In genomic region chr11:83426964-83427363, GRCm38 (mm10) we compare ENCODE assay signal across 9 mouse cellular contexts. TPM values are rescaled to one million over a fixed set of nuclear protein-coding genes. Genes with fewer than 3 reads are reported as not detected.
DNase-seq lines count a peak whose midpoint lies in the region; ATAC-seq and TF ChIP-seq lines count a peak whose summit lies in the region.
"Had no signal": no experiment of that assay in that cellular context is flagged by ENCODE, and none has a peak within 500 bp of the region (broad histone marks: within the 10 kb centered on the region; RNA-seq: fewer than 3 reads in every experiment).

No protein-coding gene starts in this region.

- H3K36me3 ChIP-seq in forebrain, embryonic 16.5 days (ENCODE audit: control insufficient read depth, insufficient read depth) = no peaks in the 10 kb centered on the region
- H3K36me3 ChIP-seq in forebrain, embryonic 12.5 days (replicated peaks) = no peaks in the 10 kb centered on the region
- H3K36me3 ChIP-seq in thymus, adult 2 months (ENCODE audit: control insufficient read depth, insufficient read depth, low read length) = no peaks in the 10 kb centered on the region
- no peaks in the 10 kb centered on the region for H3K36me3 ChIP-seq in liver, embryonic 16.5 days (ENCODE audit: control insufficient read depth, insufficient read depth)
- no peaks in the 10 kb centered on the region for H3K36me3 ChIP-seq in midbrain, embryonic 16.5 days (ENCODE audit: control insufficient read depth, insufficient read depth, low read length)

- no peak overlapping the region for H3K27ac ChIP-seq in forebrain, embryonic 16.5 days (ENCODE audit: low read length)
- H3K27ac ChIP-seq in forebrain, embryonic 12.5 days = no peak overlapping the region
- no peak overlapping the region for H3K27ac ChIP-seq in thymus, adult 2 months (ENCODE audit: control insufficient read depth, insufficient read depth, low read length)
- no peak overlapping the region for H3K27ac ChIP-seq in liver, embryonic 16.5 days (ENCODE audit: low read length)
- H3K27ac ChIP-seq in midbrain, embryonic 16.5 days (ENCODE audit: low read length) = no peak overlapping the region

- TF ChIP-seq POLR2A in thymus, adult 2 months (IDR thresholded peaks at IDR 0.05; ENCODE audit: control insufficient read depth, extremely low read depth, insufficient read depth, low read length, poor library complexity) = no peak

- H3K9ac ChIP-seq in forebrain, embryonic 16.5 days (replicated peaks; ENCODE audit: low read depth, low read length) = no peak overlapping the region
- H3K9ac ChIP-seq in forebrain, embryonic 12.5 days = no peak overlapping the region
- no peak overlapping the region for H3K9ac ChIP-seq in liver, embryonic 16.5 days (ENCODE audit: low read depth, low read length)
- no peak overlapping the region for H3K9ac ChIP-seq in midbrain, embryonic 16.5 days (ENCODE audit: low read depth, low read length)

- H3K27me3 ChIP-seq in forebrain, embryonic 16.5 days (replicated peaks; ENCODE audit: control insufficient read depth, insufficient read depth, low read length) = 0 out of 2 replicates have a peak, but pooled peaks cover 5% of the 10 kb centered on the region
- H3K27me3 ChIP-seq in forebrain, embryonic 12.5 days = peaks cover 45% of the 10 kb centered on the region
- H3K27me3 ChIP-seq in thymus, adult 2 months (ENCODE audit: control insufficient read depth, insufficient read depth, low read length) = no peaks in the 10 kb centered on the region; the same call in 1 of the 2 replicates
- H3K27me3 ChIP-seq in liver, embryonic 16.5 days (ENCODE audit: control insufficient read depth, insufficient read depth, low read depth, low read length) = peaks cover 20% of the 10 kb centered on the region
- H3K27me3 ChIP-seq in midbrain, embryonic 16.5 days (ENCODE audit: control insufficient read depth, insufficient read depth, low read depth, low read length) = peaks cover 6% of the 10 kb centered on the region; the same call in 1 of the 2 replicates

- H3K9me3 ChIP-seq in forebrain, embryonic 16.5 days (ENCODE audit: control insufficient read depth, low read length) = no peaks in the 10 kb centered on the region
- H3K9me3 ChIP-seq in forebrain, embryonic 12.5 days = no peaks in the 10 kb centered on the region
- no peaks in the 10 kb centered on the region for H3K9me3 ChIP-seq in liver, embryonic 16.5 days (replicated peaks; ENCODE audit: control insufficient read depth, low read length)
- no peaks in the 10 kb centered on the region for H3K9me3 ChIP-seq in midbrain, embryonic 16.5 days (replicated peaks; ENCODE audit: control insufficient read depth, low read length, poor library complexity, severe bottlenecking)

- no peaks in the 10 kb centered on the region for H3K4me1 ChIP-seq in forebrain, embryonic 16.5 days (replicated peaks; ENCODE audit: control insufficient read depth, insufficient read depth, low read length)
- H3K4me1 ChIP-seq in forebrain, embryonic 12.5 days = no peaks in the 10 kb centered on the region
- peaks cover 7% of the 10 kb centered on the region; the same call in 1 of the 2 replicates for H3K4me1 ChIP-seq in thymus, adult 2 months (replicated peaks; ENCODE audit: control insufficient read depth, insufficient read depth, low read length)
- H3K4me1 ChIP-seq in liver, embryonic 16.5 days (ENCODE audit: control insufficient read depth, low read depth, low read length) = no peaks in the 10 kb centered on the region; the same call in 1 of the 2 replicates
- H3K4me1 ChIP-seq in midbrain, embryonic 16.5 days (ENCODE audit: control insufficient read depth, insufficient read depth, low read length) = no peaks in the 10 kb centered on the region

- DNase-seq in thymus, adult 2 months = no peak
- DNase-seq in thymus, postnatal 10 days (ENCODE audit: low spot score in 2 of 2) = no peak
- DNase-seq in gastrocnemius, postnatal 10 days = no peak
- no peak for DNase-seq in cerebellum, postnatal 14 days
- DNase-seq: cerebellum, adult 8-10 months had no signal

- 54% methylated on average over 17 of the region's 17 CpGs for WGBS in forebrain, embryonic 16.5 days
- WGBS in forebrain, embryonic 12.5 days = 46% methylated on average over 17 of the region's 17 CpGs
- 5% methylated on average over 17 of the region's 17 CpGs for WGBS in thymus, adult 2 months
- 8% methylated on average over 17 of the region's 17 CpGs for WGBS in liver, embryonic 16.5 days (ENCODE audit: insufficient replicate concordance)
- 43% methylated on average over 17 of the region's 17 CpGs for WGBS in midbrain, embryonic 16.5 days

- no peak overlapping the region for H3K4me3 ChIP-seq in forebrain, embryonic 16.5 days (replicated peaks; ENCODE audit: low read length)
- H3K4me3 ChIP-seq in forebrain, embryonic 12.5 days (replicated peaks) = no peak overlapping the region
- H3K4me3 ChIP-seq in thymus, adult 2 months (ENCODE audit: control insufficient read depth, insufficient read depth, low read length) = peak overlapping the region; percentile 1; the same call in 1 of the 2 replicates
- no peak overlapping the region for H3K4me3 ChIP-seq in liver, embryonic 16.5 days (ENCODE audit: low read depth, low read length)
- H3K4me3 ChIP-seq in midbrain, embryonic 16.5 days (ENCODE audit: low read depth, low read length) = no peak overlapping the region

- no peak for TF ChIP-seq CTCF in thymus, adult 2 months (IDR thresholded peaks at IDR 0.05; ENCODE audit: borderline replicate concordance, control insufficient read depth, extremely low read depth, insufficient read depth, low read length, poor library complexity)

- no peak for ATAC-seq in forebrain, embryonic 16.5 days
- ATAC-seq in forebrain, embryonic 12.5 days (ENCODE audit: low FRiP score) = no peak
- peak; percentile 37; the same call in 1 of the 2 replicates for ATAC-seq in liver, embryonic 16.5 days (ENCODE audit: low read depth)
- ATAC-seq in midbrain, embryonic 16.5 days = no peak

- H3K4me2 ChIP-seq in forebrain, embryonic 16.5 days (ENCODE audit: low read length) = peak overlapping the region; percentile 17; the same call in 1 of the 2 replicates
- no peak overlapping the region for H3K4me2 ChIP-seq in forebrain, embryonic 12.5 days
- no peak overlapping the region; the same call in 1 of the 2 replicates for H3K4me2 ChIP-seq in liver, embryonic 16.5 days (ENCODE audit: low read depth, low read length)
- H3K4me2 ChIP-seq in midbrain, embryonic 16.5 days (ENCODE audit: low read length) = no peak overlapping the region

RNA-seq across cellular contexts. Expression of gene Gas2l2, which starts 2.3 kb away (rescaled TPM):
- 0.39 and 0.81 TPM in 2 replicates for polyA plus RNA-seq in forebrain, embryonic 16.5 days (2015; fragmentation: Nextera tagmentation; extraction: Ambion mirVana)
- 0.08 and 0.22 TPM in 2 replicates for polyA plus RNA-seq in forebrain, embryonic 12.5 days (2016; fragmentation: Nextera tagmentation; extraction: Ambion mirVana)
- 0.10 and 0.12 TPM in 2 replicates for polyA plus RNA-seq in thymus, adult 2 months (2012; rRNA removed)
- not detected in 2 replicates for polyA plus RNA-seq in liver, embryonic 16.5 days (2015; fragmentation: Nextera tagmentation; extraction: Ambion mirVana)
- total RNA-seq in gastrocnemius, postnatal 10 days (2021) = not detected
- polyA plus RNA-seq in midbrain, embryonic 16.5 days (2015; fragmentation: Nextera tagmentation; extraction: Ambion mirVana) = 0.44 and 0.61 TPM in 2 replicates

RNA-seq across cellular contexts. Expression of gene 1700020L24Rik, which starts 10.5 kb away (rescaled TPM):
- 0.26 and 1.0 TPM in 2 replicates for polyA plus RNA-seq in forebrain, embryonic 16.5 days (2015; fragmentation: Nextera tagmentation; extraction: Ambion mirVana)
- 0.29 and 0.35 TPM in 2 replicates for polyA plus RNA-seq in forebrain, embryonic 12.5 days (2016; fragmentation: Nextera tagmentation; extraction: Ambion mirVana)
- 1.9 and 2.0 TPM in 2 replicates for polyA plus RNA-seq in thymus, adult 2 months (2012; rRNA removed)
- 1.7 and 2.4 TPM in 2 replicates for polyA plus RNA-seq in liver, embryonic 16.5 days (2015; fragmentation: Nextera tagmentation; extraction: Ambion mirVana)
- total RNA-seq in gastrocnemius, postnatal 10 days (2021) = under 1 TPM in 1 of 2 experiments, not detected in 1; 0.29 TPM
- 0.57 and 0.64 TPM in 2 replicates for polyA plus RNA-seq in midbrain, embryonic 16.5 days (2015; fragmentation: Nextera tagmentation; extraction: Ambion mirVana)

RNA-seq across cellular contexts. Expression of gene Rasl10b, which starts 18.0 kb away (rescaled TPM):
- 24.7 and 31.4 TPM in 2 replicates for polyA plus RNA-seq in forebrain, embryonic 16.5 days (2015; fragmentation: Nextera tagmentation; extraction: Ambion mirVana)
- 11.0 and 13.9 TPM in 2 replicates for polyA plus RNA-seq in forebrain, embryonic 12.5 days (2016; fragmentation: Nextera tagmentation; extraction: Ambion mirVana)
- 1.2 and 5.3 TPM in 2 replicates for polyA plus RNA-seq in thymus, adult 2 months (2012; rRNA removed)
- 0.02 and 0.07 TPM in 2 replicates for polyA plus RNA-seq in liver, embryonic 16.5 days (2015; fragmentation: Nextera tagmentation; extraction: Ambion mirVana)
- under 1 TPM; 0.75 to 0.81 TPM for total RNA-seq in gastrocnemius, postnatal 10 days (2021)
- 32.9 and 38.2 TPM in 2 replicates for polyA plus RNA-seq in midbrain, embryonic 16.5 days (2015; fragmentation: Nextera tagmentation; extraction: Ambion mirVana)

RNA-seq across cellular contexts. Expression of gene Mmp28, which starts 35.9 kb away (rescaled TPM):
- 1.8 and 1.9 TPM in 2 replicates for polyA plus RNA-seq in forebrain, embryonic 16.5 days (2015; fragmentation: Nextera tagmentation; extraction: Ambion mirVana)
- polyA plus RNA-seq in forebrain, embryonic 12.5 days (2016; fragmentation: Nextera tagmentation; extraction: Ambion mirVana) = 1.5 and 2.7 TPM in 2 replicates
- polyA plus RNA-seq in thymus, adult 2 months (2012; rRNA removed) = 6.0 and 8.2 TPM in 2 replicates
- 0.37 and 0.42 TPM in 2 replicates for polyA plus RNA-seq in liver, embryonic 16.5 days (2015; fragmentation: Nextera tagmentation; extraction: Ambion mirVana)
- 1 to 10 TPM; 3.7 to 4.6 TPM for total RNA-seq in gastrocnemius, postnatal 10 days (2021)
- polyA plus RNA-seq in midbrain, embryonic 16.5 days (2015; fragmentation: Nextera tagmentation; extraction: Ambion mirVana) = 2.6 and 2.7 TPM in 2 replicates

RNA-seq across cellular contexts. Expression of gene Taf15, which starts 45.9 kb away (rescaled TPM):
- polyA plus RNA-seq in forebrain, embryonic 16.5 days (2015; fragmentation: Nextera tagmentation; extraction: Ambion mirVana) = 8.8 and 17.1 TPM in 2 replicates
- 14.7 and 20.0 TPM in 2 replicates for polyA plus RNA-seq in forebrain, embryonic 12.5 days (2016; fragmentation: Nextera tagmentation; extraction: Ambion mirVana)
- polyA plus RNA-seq in thymus, adult 2 months (2012; rRNA removed) = 17.1 and 20.0 TPM in 2 replicates
- polyA plus RNA-seq in liver, embryonic 16.5 days (2015; fragmentation: Nextera tagmentation; extraction: Ambion mirVana) = 4.1 and 4.2 TPM in 2 replicates
- total RNA-seq in gastrocnemius, postnatal 10 days (2021) = 10 to 100 TPM; 21.1 to 29.7 TPM
- polyA plus RNA-seq in midbrain, embryonic 16.5 days (2015; fragmentation: Nextera tagmentation; extraction: Ambion mirVana) = 10.9 and 13.0 TPM in 2 replicates
